Mouse (Mus musculus): Measurements from ENCODE around the gene Tgm2.

Tgm2 gene

GRCm38 (mm10) chr2:158141271-158141670 is 5.0 kb downstream of the Tgm2 start:
- no peak for DNase-seq (ENCODE audit: low read depth)

DNA sequence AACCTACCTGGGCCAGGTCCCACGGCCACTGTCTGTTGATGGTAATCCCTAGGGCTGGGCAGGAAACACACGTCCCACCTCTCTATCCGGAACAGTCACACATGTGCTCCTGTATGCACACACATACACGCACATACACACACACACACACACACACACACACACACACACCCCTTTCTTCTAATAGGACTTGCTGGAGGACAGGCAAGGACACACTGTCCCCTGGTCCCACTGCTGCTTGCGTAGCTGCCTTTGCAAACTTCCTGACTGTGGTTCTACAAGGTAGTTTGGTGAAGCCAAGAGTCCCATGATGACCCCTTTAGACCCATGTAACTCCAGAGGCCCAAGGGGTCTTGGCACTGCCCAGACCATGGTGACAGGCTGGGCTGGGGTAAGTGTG is 5.6 kb downstream of the Tgm2 start:
- no peak for DNase-seq (ENCODE audit: low read depth)

- DNase-seq (ENCODE audit: low read depth) = no peak
Observed at GRCm38 (mm10) chr2:158139628-158140027, 6.6 kb downstream of the Tgm2 start.

DNA sequence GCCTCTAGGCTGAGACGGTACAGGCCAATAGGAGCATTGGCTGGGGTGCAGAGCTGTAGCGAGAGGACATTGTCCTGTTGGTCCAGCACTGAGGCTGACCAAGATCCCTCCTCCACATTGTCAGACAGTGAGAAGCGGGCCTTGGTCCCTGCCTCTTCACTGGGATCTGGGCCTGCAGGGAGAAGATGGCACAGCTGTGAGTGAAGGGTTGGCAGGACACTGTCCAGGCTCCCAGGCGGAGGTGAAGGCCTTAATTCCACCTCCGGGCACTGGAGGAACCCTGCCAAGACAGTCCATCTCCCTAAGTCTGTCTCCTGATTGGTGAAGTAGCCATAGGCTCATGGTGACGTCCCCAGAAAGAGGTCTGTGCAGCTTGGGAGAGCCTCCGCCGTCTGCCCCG is 7.5 kb downstream of the Tgm2 start:
- no peak for DNase-seq (ENCODE audit: low read depth)

DNA sequence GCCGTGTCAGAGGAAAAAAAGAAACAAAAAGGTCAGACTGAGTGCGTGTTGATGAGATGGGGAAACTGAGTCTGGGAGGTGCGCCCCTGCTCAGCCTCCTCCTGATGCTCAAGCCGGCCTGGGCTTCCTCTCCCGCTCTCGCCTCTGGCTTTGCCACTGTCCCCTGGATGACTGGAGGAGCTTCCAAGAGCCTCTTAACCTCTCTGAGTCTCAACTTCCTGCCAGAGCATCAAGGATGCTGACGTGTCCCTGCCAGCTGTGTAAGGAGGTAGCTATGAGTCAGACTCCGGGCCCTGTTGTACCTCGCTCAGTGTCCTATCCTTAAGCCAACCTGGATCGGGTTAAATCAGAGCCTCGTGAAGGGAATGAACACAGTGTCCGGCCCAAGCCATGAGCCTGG is 8.5 kb downstream of the Tgm2 start:
- no peak for DNase-seq (ENCODE audit: low read depth)

DNA sequence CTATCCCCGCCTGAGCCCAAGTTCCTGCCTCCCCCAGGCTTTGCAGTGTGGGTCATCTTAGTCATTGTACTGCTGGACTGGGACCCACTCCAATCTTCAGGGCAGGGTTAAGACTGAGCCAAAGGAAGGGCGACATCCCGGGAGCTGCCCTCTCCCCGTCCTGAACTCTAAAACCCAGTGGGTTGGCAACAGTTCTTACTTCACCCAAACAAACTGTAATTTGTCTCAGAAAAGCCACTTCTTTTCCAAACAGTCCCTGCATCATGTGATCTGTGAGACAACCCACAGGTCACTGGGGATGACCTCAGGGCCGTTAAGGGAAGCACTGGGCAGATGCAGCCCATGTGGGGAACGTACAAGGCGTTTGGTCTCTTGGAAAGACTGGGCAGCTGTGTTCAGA is 10.0 kb downstream of the Tgm2 start:
- DNase-seq (ENCODE audit: low read depth) = no peak

DNA sequence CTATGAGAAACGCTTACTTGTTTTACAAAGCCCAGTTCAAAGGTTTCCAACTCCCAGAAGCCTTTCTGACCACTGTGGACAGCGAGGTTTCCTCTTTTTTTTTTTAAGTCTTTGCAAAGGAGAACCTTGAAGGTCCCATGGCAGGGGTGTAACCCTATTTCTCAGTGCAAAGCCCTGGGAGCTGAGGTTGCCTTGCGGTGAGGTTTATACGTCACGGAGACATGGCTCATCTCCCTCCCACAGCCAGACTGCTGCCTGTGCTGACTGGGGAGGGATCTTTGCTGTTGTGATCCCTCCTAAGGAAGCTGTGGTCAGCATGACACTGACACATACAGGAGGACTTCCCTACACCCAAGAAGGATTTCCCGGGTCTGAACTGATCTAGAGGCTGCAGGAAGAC is 13.2 kb downstream of the Tgm2 start:
- DNase-seq (ENCODE audit: low read depth) = peak; percentile 43

- DNase-seq (ENCODE audit: low read depth) = no peak
Observed at GRCm38 (mm10) chr2:158132320-158132719, 13.9 kb downstream of the Tgm2 start.

- DNase-seq (ENCODE audit: low read depth) = no peak
Observed at GRCm38 (mm10) chr2:158131197-158131835, 14.9 kb downstream of the Tgm2 start.

DNA sequence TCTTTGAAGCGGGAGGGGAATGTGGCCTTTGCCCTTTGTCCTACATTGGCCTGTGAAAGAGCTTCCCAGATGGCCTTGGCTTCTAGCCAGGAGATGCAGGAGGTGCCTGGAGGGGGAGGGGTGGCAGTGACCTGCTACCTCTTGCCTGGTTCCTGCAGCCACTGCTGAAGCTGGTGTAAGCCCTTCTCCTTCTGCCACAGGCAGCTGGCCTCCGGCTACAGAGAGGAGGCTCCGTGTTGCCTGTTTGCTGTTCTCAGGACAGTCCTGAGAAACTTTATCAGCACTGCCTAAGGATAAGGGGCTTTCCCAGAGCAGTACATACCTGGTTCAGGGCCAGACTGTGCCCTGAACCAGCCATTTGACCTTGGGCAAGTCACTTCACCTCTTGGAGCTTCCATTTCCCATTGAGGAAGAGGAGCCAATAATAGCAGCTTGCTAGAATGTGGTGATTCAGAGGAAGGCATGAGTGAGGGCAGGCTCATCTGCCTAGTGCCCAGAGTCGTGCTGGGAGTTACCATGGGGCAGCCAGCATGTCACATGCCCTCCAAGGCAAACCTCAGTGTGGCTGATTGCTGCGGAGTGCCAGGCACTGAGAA is 15.7 kb downstream of the Tgm2 start:
- no peak for DNase-seq (ENCODE audit: low read depth)

DNA sequence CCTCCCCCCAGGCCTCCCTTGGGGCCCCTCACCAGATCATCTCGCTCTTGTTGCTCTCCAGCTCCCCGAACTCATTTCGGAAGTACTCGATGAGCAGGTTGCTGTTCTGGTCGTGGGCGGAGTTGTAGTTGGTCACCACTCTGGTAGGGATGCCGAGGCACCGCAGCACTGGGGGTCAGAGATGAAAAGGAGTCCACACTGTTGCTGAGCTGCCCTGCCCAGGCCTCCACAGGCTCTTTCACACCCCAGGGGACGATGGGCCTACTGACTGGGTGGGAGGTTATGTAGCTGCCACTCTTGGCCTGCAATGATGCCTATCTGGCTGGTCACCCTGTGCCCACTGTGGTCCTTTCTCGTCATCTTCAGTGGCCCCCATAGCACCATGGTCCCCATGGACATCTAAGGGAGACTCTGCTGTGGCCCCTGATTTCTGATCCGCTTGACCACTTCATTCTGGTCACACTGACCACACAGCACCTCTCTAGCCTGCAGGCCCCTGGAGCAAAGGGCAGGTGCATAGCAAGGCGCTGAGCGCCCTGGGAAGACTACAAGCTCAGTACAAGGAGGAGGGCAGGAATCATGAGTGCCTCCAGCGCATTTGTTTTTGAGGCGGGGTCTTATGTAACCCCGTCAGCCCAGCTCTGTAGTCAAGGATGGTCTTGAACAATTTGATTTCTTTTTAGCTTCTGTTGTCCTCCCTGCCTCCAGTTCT is 16.8 kb downstream of the Tgm2 start:
- DNase-seq (ENCODE audit: low read depth) = no peak

DNA sequence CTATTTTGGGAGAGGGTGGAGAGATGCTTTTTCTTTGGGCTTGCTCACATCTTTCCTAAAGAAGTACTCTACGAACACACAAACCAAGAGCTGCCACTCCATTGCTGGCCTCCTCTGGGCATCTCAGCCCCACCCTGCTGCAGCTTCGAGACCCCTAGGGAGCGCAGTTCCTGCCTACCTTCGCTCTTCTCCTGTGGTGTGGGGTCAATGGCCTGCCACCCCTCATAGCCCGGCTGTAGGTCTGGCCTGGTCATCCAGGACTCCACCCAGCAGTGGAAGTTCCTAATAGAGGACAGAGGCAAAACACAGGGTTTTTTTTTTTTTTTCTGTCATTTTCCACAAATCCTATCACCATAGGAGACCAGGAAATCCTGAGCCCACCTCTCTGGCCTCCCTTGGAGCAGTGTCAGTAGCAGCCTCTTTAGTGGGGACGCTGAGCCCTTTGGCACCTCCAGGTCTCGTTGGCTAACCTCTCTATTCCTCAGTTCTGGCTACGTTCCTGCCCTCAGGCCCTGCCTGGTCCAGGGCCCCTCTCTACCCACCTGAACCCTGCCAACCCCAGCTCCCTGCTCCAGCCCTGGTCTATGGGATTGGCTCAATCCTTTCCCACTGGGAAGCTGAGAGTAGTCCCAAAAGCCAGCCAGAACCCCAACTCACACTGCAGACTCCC is 17.6 kb downstream of the Tgm2 start:
- DNase-seq (ENCODE audit: low read depth) = no peak

DNA sequence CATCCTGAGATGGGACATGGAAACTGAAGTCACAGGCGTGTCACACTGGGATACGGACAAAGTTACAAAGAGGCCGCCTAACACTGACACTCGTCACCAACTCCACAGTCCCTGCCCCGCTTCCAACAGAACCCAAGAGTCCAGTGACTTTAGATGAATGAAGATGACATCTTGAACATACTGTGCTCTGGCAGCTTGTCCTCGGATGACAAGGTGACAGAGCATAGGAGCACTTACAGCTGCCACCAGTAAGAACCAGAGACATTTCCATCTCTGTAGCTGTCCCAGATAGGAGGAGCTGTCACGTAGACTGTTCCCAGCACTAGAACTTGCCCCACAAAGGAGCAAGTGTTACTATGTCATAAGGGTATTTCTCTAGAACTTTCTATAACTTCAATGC is 18.4 kb downstream of the Tgm2 start:
- DNase-seq (ENCODE audit: low read depth) = no peak

DNA sequence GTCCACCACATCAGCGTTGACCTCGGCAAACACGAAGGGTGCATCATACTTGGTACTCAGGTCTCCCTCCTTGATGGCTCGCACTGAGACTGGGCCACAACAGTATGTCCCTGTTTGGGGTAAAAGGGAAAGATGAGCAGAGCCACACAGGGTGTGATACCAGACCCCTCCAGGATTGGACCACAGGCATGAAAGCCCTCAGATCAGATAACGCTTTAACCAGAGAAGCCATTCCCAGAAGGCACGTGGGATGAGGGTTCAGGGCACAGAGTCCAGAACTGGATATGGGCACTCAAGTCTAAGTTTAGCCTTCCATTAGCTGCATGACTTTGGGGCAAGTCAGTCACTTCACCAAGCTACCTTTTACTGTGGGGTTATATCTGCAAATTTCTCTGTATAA is 19.0 kb downstream of the Tgm2 start:
- DNase-seq (ENCODE audit: low read depth) = no peak

GRCm38 (mm10) chr2:158122814-158123213 is 23.4 kb downstream of the Tgm2 start:
- DNase-seq (ENCODE audit: low read depth) = no peak

- DNase-seq (ENCODE audit: low read depth) = no peak
Observed at GRCm38 (mm10) chr2:158121645-158122326, 24.4 kb downstream of the Tgm2 start.

- no peak for DNase-seq (ENCODE audit: low read depth)
Observed at GRCm38 (mm10) chr2:158120868-158121267, 25.4 kb downstream of the Tgm2 start.

DNA sequence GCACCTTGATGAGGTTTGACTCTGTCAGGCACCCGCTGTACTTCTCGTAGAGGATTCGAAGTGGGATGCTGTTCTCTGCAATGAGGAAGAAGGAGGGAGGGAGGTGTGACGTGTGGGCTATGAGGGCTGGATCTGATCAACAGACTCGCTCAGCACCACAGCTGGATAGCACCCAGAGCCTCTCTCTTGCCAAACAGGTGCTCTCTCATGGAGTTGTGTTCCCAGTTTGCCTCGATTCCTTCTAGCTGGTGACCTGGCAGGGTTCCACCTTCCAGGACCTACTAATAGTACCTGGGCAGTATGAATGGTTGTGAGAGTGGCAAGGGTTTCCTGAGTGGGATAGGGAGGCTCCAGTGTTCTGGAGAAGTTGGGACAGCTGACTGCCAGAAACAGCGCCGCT is 26.0 kb downstream of the Tgm2 start:
- no peak for DNase-seq (ENCODE audit: low read depth)

DNA sequence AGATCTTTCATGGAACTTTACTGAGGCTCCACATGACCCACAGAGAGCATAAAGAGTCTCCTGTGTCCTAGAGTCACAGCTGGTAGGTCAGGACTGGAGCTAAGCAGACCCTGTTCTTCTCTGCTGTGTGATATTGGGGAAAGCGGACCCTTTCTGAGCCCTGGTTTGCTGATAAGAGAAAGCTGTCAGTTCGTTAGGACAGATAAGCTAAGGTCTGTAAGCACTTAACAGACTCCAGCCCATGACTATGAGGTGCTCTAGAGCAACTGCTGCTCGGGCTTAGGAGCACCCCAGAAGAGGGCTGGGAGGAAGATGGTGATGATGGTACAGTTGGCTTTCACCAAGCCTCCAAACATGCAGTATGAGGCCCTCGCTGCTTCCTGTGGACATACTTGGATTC is 27.1 kb downstream of the Tgm2 start:
- DNase-seq (ENCODE audit: low read depth) = no peak

DNA sequence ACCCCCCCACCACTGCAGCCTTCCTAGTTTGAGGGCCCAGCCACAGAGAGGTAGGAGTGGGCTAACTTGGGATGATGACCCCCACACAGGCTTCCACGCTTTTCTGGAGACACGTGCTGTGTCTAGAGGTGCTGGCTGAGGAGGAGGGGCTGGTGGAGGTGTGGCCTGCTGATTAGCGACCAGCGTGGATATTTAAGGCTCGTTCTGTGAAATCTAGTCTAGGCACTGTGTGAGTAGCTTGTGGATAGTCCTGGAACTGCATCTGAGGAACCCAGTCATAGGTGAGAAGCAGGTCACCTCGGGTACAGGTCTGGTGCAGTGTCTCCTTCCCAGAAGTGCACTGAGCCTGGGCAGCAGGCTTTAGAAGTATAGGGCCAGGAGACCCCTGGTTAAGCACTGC is 29.6 kb downstream of the Tgm2 start:
- DNase-seq (ENCODE audit: low read depth) = no peak

DNA sequence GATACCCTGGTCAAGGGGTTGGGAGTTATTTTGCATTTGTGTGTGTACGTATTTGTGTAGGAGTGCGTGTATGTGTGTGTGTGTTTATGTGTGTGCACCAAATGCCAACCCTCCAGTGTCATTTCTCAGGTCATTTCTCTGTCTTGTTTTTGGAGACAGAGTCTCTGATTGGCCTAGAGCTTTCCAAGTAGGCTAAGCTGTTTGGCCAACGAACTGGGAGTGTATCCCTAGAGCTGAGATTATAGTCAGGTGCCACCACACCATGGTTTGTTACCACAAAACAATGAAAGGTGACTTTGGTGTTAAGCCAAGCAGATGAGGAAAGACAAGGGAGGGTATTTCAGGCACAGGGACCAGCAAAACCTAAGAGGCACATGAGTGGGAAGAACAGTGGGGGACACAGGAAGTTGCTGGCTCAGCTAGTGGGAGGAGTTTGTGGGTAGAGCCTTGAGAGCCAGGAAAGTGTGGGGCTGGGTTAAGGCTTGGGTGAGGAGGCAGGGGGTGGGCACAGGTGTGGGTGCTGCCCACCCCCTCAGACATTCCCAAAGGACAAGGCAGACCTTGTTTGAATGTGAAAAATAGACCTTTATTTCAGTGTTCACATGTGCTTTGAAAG is 30.3 kb downstream of the Tgm2 start:
- DNase-seq (ENCODE audit: low read depth) = peak; percentile 10

GRCm38 (mm10) chr2:158114931-158115330 is 31.3 kb downstream of the Tgm2 start:
- DNase-seq (ENCODE audit: low read depth) = no peak
